Mouse (Mus musculus) retina, postnatal 1 day (tissue): ENCODE data around the gene Krt80.

ENCODE experiments used
- DNase-seq: peaks from one replicate; pipeline ENCODE4 v3.0.0-alpha.2; 2012

The Krt80 gene

GRCm38 (mm10) chr15:101315832-101316231, 54.1 kb downstream of the Krt80 start:
- DNase-seq, result peak; percentile 93

GRCm38 (mm10) chr15:101315378-101315777, 54.6 kb downstream of the Krt80 start:
- no peak for DNase-seq

DNA sequence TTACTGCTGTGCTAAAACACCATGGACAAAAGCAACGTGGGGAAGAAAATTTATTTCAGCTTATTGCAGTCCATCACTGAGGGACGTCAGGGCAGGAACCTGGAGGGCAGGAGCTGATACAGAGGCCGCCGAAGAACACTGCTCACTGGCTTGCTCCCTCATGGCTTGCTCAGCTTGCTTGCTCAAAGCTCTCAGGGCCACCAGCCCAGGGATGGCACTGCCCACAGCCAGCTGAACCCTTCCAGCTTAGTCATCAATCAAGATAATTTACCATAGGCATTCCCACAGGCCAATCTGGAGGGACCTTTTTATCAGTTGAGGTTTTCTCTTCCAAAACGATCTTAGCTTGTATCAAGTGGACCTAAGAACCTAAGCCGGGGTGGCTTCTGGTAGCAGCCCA, 58.0 kb downstream of the Krt80 start:
- no peak for DNase-seq

GRCm38 (mm10) chr15:101311087-101311770, 58.7 kb downstream of the Krt80 start:
- no peak for DNase-seq

GRCm38 (mm10) chr15:101309493-101309892, 60.5 kb downstream of the Krt80 start:
- DNase-seq, result no peak

GRCm38 (mm10) chr15:101308440-101309348, 61.3 kb downstream of the Krt80 start:
- no peak for DNase-seq

DNA sequence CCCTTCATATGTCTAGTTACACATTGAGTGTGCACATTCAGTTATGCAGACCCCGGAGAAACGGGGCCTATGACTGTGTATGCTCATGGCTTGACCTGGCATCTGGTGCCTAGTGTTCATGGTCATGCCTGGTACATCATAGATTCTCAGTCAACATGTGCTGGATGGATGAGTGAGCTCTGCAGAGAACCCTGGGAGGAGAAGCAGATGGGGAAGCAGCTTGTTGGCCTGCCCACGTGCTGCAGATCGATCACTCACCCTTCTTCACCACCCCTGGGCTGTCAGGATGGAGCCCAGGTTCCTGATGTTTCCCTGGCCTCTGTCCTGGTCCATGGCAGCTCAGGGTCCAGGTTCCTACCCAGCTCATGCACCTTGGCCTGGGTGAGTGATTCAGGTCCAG, 63.5 kb downstream of the Krt80 start:
- no peak for DNase-seq

- no peak for DNase-seq
Measured at GRCm38 (mm10) chr15:101303830-101304229, 66.1 kb downstream of the Krt80 start.

GRCm38 (mm10) chr15:101302201-101302600, 67.8 kb downstream of the Krt80 start:
- DNase-seq, result no peak

DNA sequence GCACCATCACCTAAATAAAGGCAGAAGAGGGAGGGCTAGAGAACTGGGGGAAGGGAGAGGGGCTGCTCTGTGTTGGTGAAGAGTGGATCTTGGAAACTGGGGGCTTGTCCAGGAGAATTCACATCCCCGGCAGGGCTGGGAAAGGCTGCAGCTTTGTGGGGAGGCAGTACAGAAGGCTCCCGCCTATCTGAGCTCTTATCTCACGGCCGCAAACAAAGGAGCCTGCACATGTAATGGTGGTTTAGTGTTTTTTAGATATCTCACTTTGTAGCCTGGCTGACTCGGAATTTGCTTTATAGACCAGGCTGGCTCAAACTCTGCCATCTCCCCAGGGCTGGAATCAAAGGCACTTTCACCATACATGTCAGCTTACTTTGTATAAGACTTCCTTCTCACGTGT, 69.8 kb downstream of the Krt80 start:
- no peak for DNase-seq

GRCm38 (mm10) chr15:101299480-101299960, 70.4 kb downstream of the Krt80 start:
- DNase-seq, result no peak

DNA sequence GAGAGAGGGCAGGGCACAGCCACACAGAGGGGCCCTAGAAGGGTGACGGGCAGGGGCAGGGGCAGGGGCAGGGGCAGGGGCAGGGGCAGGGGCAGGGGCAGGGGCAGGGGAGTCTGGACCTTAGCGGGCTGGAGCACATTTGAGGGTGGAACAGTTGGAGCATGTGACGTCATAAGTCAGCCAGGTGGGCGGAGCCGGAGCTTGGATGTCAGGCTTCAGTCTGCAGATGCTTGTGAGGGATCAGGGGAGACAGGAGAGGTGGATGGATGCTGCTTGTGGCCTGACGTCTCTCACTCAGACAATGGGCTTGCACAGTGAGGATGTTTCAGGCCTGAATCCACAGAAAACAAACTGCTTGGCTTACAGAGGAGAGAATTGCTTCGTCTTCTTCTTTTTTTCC, 71.4 kb downstream of the Krt80 start:
- DNase-seq, result peak; percentile 73

GRCm38 (mm10) chr15:101297988-101298387, 72.0 kb downstream of the Krt80 start:
- no peak for DNase-seq
